Mouse (Mus musculus): ENCODE data around the gene Wdfy4.

DNA sequence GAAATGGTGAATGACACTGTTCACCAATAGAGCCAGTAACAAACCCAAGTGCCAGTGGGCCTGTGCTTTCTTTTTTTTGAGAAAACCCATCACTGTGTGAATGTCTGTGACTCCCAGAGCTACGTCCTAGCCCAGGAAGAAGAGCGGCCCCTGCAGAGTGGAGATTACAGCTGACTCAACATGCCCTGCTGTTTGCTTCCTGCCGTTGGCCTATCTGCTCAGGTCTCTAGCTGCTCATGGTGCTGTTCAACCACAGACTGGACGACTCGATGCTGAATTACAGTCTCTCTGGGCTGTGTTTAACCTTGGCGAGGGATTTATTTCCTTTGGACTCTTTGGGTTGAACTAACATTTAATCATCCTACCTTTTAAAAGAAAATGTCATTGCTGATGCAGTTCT, 17.6 kb upstream of the Wdfy4 start:
- no peak for TF ChIP-seq CTCF (IDR thresholded peaks at IDR 0.05; ENCODE audit: insufficient read depth, low read depth, low read length)
- no peak for TF ChIP-seq POLR2A (IDR thresholded peaks at IDR 0.05; ENCODE audit: insufficient read depth, low read depth, low read length)
